Mouse (Mus musculus): Measurements from ENCODE around the gene Mc3r.

Mc3r gene

GRCm38 (mm10) chr2:172248106-172248764 is at the start of gene Mc3r:
TSS of gene Mc3r (plus strand) at chr2:172248492.
- no peak for DNase-seq (ENCODE audit: low read depth, low spot score)

GRCm38 (mm10) chr2:172201998-172202780 is 46.1 kb upstream of the Mc3r start:
- DNase-seq (ENCODE audit: low read depth, low spot score), result no peak

GRCm38 (mm10) chr2:172207003-172207402 is 41.3 kb upstream of the Mc3r start:
- no peak for DNase-seq (ENCODE audit: low read depth, low spot score)

- no peak for DNase-seq (ENCODE audit: low read depth, low spot score)
Observed at GRCm38 (mm10) chr2:172213480-172213879, 34.8 kb upstream of the Mc3r start.

- DNase-seq (ENCODE audit: low read depth, low spot score), result no peak
Observed at GRCm38 (mm10) chr2:172214336-172214735, 34.0 kb upstream of the Mc3r start.

- DNase-seq (ENCODE audit: low read depth, low spot score), result peak; percentile 39
Observed at GRCm38 (mm10) chr2:172215508-172216162, 32.7 kb upstream of the Mc3r start.

GRCm38 (mm10) chr2:172216163-172216915 is 32.0 kb upstream of the Mc3r start:
- no peak for DNase-seq (ENCODE audit: low read depth, low spot score)

- DNase-seq (ENCODE audit: low read depth, low spot score), result no peak
Observed at GRCm38 (mm10) chr2:172217886-172218285, 30.4 kb upstream of the Mc3r start.

- no peak for DNase-seq (ENCODE audit: low read depth, low spot score)
Observed at GRCm38 (mm10) chr2:172219186-172219585, 29.1 kb upstream of the Mc3r start.

GRCm38 (mm10) chr2:172221656-172222393 is 26.5 kb upstream of the Mc3r start:
- DNase-seq (ENCODE audit: low read depth, low spot score), result peak; percentile 11

GRCm38 (mm10) chr2:172222394-172222785 is 25.9 kb upstream of the Mc3r start:
- no peak for DNase-seq (ENCODE audit: low read depth, low spot score)

GRCm38 (mm10) chr2:172222891-172223290 is 25.4 kb upstream of the Mc3r start:
- no peak for DNase-seq (ENCODE audit: low read depth, low spot score)

- no peak for DNase-seq (ENCODE audit: low read depth, low spot score)
Observed at GRCm38 (mm10) chr2:172223451-172224200, 24.7 kb upstream of the Mc3r start.

- no peak for DNase-seq (ENCODE audit: low read depth, low spot score)
Observed at GRCm38 (mm10) chr2:172226945-172227344, 21.3 kb upstream of the Mc3r start.

GRCm38 (mm10) chr2:172227808-172228207 is 20.5 kb upstream of the Mc3r start:
- DNase-seq (ENCODE audit: low read depth, low spot score), result no peak

GRCm38 (mm10) chr2:172229190-172229589 is 19.1 kb upstream of the Mc3r start:
- DNase-seq (ENCODE audit: low read depth, low spot score), result no peak

GRCm38 (mm10) chr2:172230126-172230525 is 18.2 kb upstream of the Mc3r start:
- no peak for DNase-seq (ENCODE audit: low read depth, low spot score)

- DNase-seq (ENCODE audit: low read depth, low spot score), result no peak
Observed at GRCm38 (mm10) chr2:172238220-172238619, 10.1 kb upstream of the Mc3r start.

- no peak for DNase-seq (ENCODE audit: low read depth, low spot score)
Observed at GRCm38 (mm10) chr2:172241031-172241430, 7.3 kb upstream of the Mc3r start.

GRCm38 (mm10) chr2:172245497-172245896 is 2.8 kb upstream of the Mc3r start:
- DNase-seq (ENCODE audit: low read depth, low spot score), result no peak
